Mouse (Mus musculus): ENCODE results near the gene Slc39a3. TPM values are rescaled to one million over a fixed set of nuclear protein-coding genes. Genes with fewer than 3 reads are reported as not detected.
A peak's percentile ranks its signal among the peaks of the same experiment; 100 is the strongest.
"Not testable (repeated sequence)": the region's sequence is repeated elsewhere in the genome, so short reads cannot be mapped to it uniquely, and the experiment has no call there.

Gene Slc39a3
- total RNA-seq, 1 experiment from 2014 or later: 7.3 TPM

DNA sequence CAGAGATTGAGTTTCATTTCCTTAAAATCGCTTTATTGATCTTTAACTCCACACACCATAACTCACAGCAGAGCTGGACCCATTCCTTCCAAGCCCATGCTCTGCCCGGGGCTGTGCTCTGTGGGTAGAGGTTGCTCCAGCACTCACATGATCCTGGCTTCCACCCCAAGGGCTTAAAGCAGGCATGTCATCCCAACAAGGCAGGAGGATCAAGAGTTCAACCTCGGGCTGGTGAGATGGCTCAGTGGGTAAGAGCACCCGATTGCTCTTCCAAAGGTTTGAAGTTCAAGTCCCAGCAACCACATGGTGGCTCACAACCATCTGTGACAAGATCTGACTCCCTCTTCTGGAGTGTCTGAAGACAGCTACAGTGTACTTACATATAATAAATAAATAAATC lies 47.4 kb downstream of the Slc39a3 start:
- not testable (repeated sequence) for ATAC-seq (replicated peaks; ENCODE audit: insufficient number of reproducible peaks, low FRiP score, low TSS enrichment, poor library complexity, severe bottlenecking)

DNA sequence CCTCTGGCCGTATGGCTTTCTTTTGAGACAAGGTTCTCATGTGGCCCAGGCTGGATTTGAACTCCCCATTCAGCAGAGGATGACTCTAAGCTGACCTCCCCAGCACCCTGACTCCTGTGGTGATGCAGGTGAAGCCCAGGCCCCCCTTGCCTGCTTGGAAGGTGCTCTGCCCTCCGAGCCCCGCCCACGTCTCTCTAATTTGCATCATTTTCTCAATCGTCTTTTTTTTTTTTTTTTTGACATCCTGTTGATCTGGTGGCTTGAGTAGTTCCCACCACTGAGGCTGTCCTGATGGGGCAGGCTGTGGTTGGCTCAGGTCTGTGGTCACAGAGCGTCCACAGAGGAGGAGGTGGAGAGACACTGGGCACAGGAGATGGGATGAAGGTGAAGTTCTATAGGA lies 47.8 kb downstream of the Slc39a3 start:
- ATAC-seq (replicated peaks; ENCODE audit: insufficient number of reproducible peaks, low FRiP score, low TSS enrichment, poor library complexity, severe bottlenecking): no peak

GRCm38 (mm10) chr10:80987709-80988441 lies 49.4 kb downstream of the Slc39a3 start:
- ATAC-seq (replicated peaks; ENCODE audit: insufficient number of reproducible peaks, low FRiP score, low TSS enrichment, poor library complexity, severe bottlenecking): peak; percentile 74; the same call in 1 of the 2 replicates

- no peak for ATAC-seq (replicated peaks; ENCODE audit: insufficient number of reproducible peaks, low FRiP score, low TSS enrichment, poor library complexity, severe bottlenecking)
Measured at GRCm38 (mm10) chr10:80986754-80987153, 50.5 kb downstream of the Slc39a3 start.

- ATAC-seq (replicated peaks; ENCODE audit: insufficient number of reproducible peaks, low FRiP score, low TSS enrichment, poor library complexity, severe bottlenecking): no peak
Measured at GRCm38 (mm10) chr10:80985970-80986701, 51.1 kb downstream of the Slc39a3 start.

DNA sequence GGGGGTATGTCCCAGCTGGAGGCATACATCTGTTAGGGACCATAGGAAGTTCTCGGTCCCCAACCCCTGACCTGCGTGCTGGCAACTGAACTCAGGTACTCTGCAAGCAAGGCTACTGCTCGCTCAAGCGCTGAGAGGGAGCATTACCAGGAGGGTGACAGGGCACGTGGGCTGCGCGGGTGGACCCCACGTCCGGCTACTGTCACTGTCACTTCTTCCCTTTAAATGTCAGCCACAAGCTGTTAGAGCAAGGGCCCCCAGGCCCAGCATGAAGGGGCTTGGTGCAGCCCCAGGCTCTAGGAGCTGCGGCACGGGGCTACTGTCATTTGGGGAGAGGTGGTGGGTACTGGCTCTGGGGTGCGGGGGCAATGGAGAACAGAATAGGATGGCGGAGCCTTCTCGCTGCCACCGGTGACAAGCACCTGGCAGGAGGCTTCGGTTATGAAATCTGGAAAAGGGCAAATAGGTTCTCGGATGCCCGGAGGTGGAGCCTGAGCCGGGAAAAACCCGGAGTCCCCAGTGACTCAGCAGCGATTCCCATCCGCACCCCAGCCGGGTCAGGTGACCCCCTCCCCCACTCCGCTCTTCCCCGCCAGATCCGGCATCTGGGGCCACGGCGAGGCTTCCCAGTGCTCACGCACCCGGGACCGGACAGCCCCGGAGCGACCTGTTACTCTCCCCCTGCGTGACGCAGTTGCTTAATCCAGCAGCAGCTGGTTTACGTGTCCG lies 51.8 kb downstream of the Slc39a3 start:
- no peak for ATAC-seq (replicated peaks; ENCODE audit: insufficient number of reproducible peaks, low FRiP score, low TSS enrichment, poor library complexity, severe bottlenecking)

DNA sequence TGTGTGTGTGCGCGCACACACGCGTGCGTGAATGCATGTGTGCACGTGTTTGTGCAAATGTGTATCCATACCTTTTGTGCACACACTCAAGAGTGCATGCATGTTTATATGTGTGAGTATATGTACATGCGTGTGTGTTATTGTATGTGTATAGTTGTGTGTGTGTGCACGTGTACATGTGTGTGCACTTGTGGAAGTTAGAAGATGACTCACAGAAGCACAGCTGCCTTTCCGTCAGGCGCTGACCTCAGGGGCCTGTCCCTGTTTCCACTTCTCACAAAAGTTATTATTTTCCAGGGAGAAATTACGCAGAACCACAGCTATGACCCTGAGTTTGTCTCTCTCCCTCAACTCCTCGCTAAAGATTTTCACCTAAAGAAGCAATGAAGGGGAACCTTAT lies 53.0 kb downstream of the Slc39a3 start:
- no peak for ATAC-seq (replicated peaks; ENCODE audit: insufficient number of reproducible peaks, low FRiP score, low TSS enrichment, poor library complexity, severe bottlenecking)

- ATAC-seq (replicated peaks; ENCODE audit: insufficient number of reproducible peaks, low FRiP score, low TSS enrichment, poor library complexity, severe bottlenecking): peak; percentile 46; the same call in 1 of the 2 replicates
Measured at GRCm38 (mm10) chr10:80982381-80982780, 54.8 kb downstream of the Slc39a3 start.

GRCm38 (mm10) chr10:80981564-80982112 lies 55.6 kb downstream of the Slc39a3 start:
- no peak for ATAC-seq (replicated peaks; ENCODE audit: insufficient number of reproducible peaks, low FRiP score, low TSS enrichment, poor library complexity, severe bottlenecking)

Other genes starting within 250 kb of the Slc39a3 start
- 9.4 to 23.3 TPM (median 10.7 TPM) in 3 replicates for gene Sf3a2, start 239.2 kb downstream of the Slc39a3 start, total RNA-seq (2017)
- gene Plekhj1, start 238.8 kb downstream of the Slc39a3 start, total RNA-seq (2017): 29.4 to 59.3 TPM (median 41.3 TPM) in 3 replicates
- not detected in 3 replicates for gene Amh, start 232.2 kb downstream of the Slc39a3 start, total RNA-seq (2017)
- gene Jsrp1, start 223.9 kb downstream of the Slc39a3 start, total RNA-seq (2017): not detected in 3 replicates
- 242 to 281 TPM (median 259 TPM) in 3 replicates for gene Oaz1, start 210.8 kb downstream of the Slc39a3 start, total RNA-seq (2017)
- not detected in 3 replicates for gene Lingo3, start 193.4 kb downstream of the Slc39a3 start, total RNA-seq (2017)
- 78.9 to 86.7 TPM (median 80.7 TPM) in 3 replicates for gene Lsm7, start 182.2 kb downstream of the Slc39a3 start, total RNA-seq (2017)
- 8.1 to 18.2 TPM (median 8.2 TPM) in 3 replicates for gene Sppl2b, start 182.2 kb downstream of the Slc39a3 start, total RNA-seq (2017)
- not detected in 3 replicates for gene Tmprss9, start 165.6 kb downstream of the Slc39a3 start, total RNA-seq (2017)
- gene Timm13, start 136.5 kb downstream of the Slc39a3 start, total RNA-seq (2017): 14.6 to 43.9 TPM (median 30.8 TPM) in 3 replicates
- gene Lmnb2, start 119.2 kb downstream of the Slc39a3 start, total RNA-seq (2017): 2.3 to 8.5 TPM (median 3.8 TPM) in 3 replicates
- gene Gadd45b, start 107.4 kb downstream of the Slc39a3 start, total RNA-seq (2017): 18.9 to 25.8 TPM (median 22.5 TPM) in 3 replicates
- gene Gng7, start 22.5 kb downstream of the Slc39a3 start, total RNA-seq (2017): 0.10 TPM in 1 of 3 replicates, not detected in the others
- gene Diras1, start 11.8 kb downstream of the Slc39a3 start, total RNA-seq (2017): 0.38 TPM in 1 of 3 replicates, not detected in the others
- 27.8 to 50.9 TPM (median 31.5 TPM) in 3 replicates for gene Sgta, start 22.8 kb upstream of the Slc39a3 start, total RNA-seq (2017)
- gene Thop1, start 32.6 kb upstream of the Slc39a3 start, total RNA-seq (2017): 2.5 to 3.6 TPM (median 2.8 TPM) in 3 replicates
- gene Creb3l3, start 61.4 kb upstream of the Slc39a3 start, total RNA-seq (2017): 0.39 TPM in 1 of 3 replicates, not detected in the others
- gene Map2k2, start 68.5 kb upstream of the Slc39a3 start, total RNA-seq (2017): 62.4 to 77.3 TPM (median 66.5 TPM) in 3 replicates
- gene Zbtb7a, start 97.8 kb upstream of the Slc39a3 start, total RNA-seq (2017): 28.4 to 40.6 TPM (median 30.5 TPM) in 3 replicates
- 13.0 to 24.9 TPM (median 21.2 TPM) in 3 replicates for gene Pias4, start 130.5 kb upstream of the Slc39a3 start, total RNA-seq (2017)
- 1,029 to 1,258 TPM (median 1,077 TPM) in 3 replicates for gene Eef2, start 139.2 kb upstream of the Slc39a3 start, total RNA-seq (2017)
- 30.4 to 45.3 TPM (median 37.3 TPM) in 3 replicates for gene Dapk3, start 145.6 kb upstream of the Slc39a3 start, total RNA-seq (2017)
- gene 4930442H23Rik, start 146.4 kb upstream of the Slc39a3 start, total RNA-seq (2017): 0.49 TPM in 1 of 3 replicates, not detected in the others
- not detected in 3 replicates for gene Nmrk2, start 164.6 kb upstream of the Slc39a3 start, total RNA-seq (2017)
- gene Atcay, start 193.4 kb upstream of the Slc39a3 start, total RNA-seq (2017): not detected in 3 replicates
- 0.10 to 0.58 TPM in 2 of 3 replicates, not detected in the other for gene Zfr2, start 195.7 kb upstream of the Slc39a3 start, total RNA-seq (2017)
- gene Matk, start 215.5 kb upstream of the Slc39a3 start, total RNA-seq (2017): 10.2 to 29.6 TPM (median 11.9 TPM) in 3 replicates
- 77.4 to 89.3 TPM (median 78.0 TPM) in 3 replicates for gene Mrpl54, start 229.5 kb upstream of the Slc39a3 start, total RNA-seq (2017)
- gene Apba3, start 229.5 kb upstream of the Slc39a3 start, total RNA-seq (2017): 8.9 to 13.4 TPM (median 11.5 TPM) in 3 replicates

Measured in monocyte, adult 5-6 weeks (primary cell).